Comparison of ENCODE assay signal across 28 mouse cellular contexts in the genomic region with DNA sequence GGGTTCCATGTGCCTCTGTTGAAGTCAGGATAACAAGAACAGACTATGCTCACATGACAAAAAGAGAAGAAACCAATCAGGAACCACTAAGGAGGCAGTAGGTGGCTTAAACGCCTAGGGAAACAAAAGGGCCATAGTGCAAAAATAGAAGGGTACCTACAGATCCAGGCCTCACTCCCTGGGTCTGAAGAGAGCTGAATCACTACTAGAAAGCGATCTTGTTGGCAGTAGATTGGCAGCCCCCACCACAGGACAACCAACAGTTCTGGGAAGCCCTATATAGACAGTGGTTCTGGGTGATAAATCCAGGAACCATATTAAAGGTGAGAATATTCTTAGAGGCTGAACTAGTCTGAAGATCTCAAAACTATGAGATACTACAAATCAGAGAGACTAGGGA.
"Had no signal": no experiment of that assay in that cellular context is flagged by ENCODE, and none has a peak within 500 bp of the region (broad histone marks: within the 10 kb centered on the region; RNA-seq: fewer than 3 reads in every experiment).

No protein-coding gene starts in this region.

- H3K27ac ChIP-seq: limb, embryonic 10.5 days; limb, embryonic 12.5 days; limb, embryonic 13.5 days; limb, embryonic 15.5 days; liver, embryonic 12.5 days; liver, embryonic 13.5 days; liver, embryonic 14.5 days; liver, embryonic 15.5 days; lung, embryonic 15.5 days; macrophage; midbrain, embryonic 10.5 days; midbrain, embryonic 12.5 days; midbrain, embryonic 13.5 days; midbrain, embryonic 15.5 days; neural tube, embryonic 12.5 days had no signal

- DNase-seq: left cerebral cortex, postnatal 4 days; liver; liver, embryonic 13.5 days; liver, postnatal 0 days; lung, adult 18-20 months; lung, adult 2 months; lung, embryonic 14.5 days; lung, postnatal 10 days; lung, postnatal 14 days; lung, postnatal 36 days; lung, postnatal 4 days; midbrain, embryonic 14.5 days had no signal

- H3K4me1 ChIP-seq: limb, embryonic 10.5 days; limb, embryonic 12.5 days; limb, embryonic 13.5 days; limb, embryonic 15.5 days; liver, embryonic 12.5 days; liver, embryonic 13.5 days; liver, embryonic 15.5 days; lung, embryonic 15.5 days; megakaryocyte, embryonic 14.5 days; midbrain, embryonic 10.5 days; midbrain, embryonic 12.5 days; midbrain, embryonic 13.5 days; midbrain, embryonic 15.5 days; neural tube, embryonic 12.5 days had no signal

- H3K9me3 ChIP-seq: limb, embryonic 10.5 days; limb, embryonic 12.5 days; limb, embryonic 13.5 days; limb, embryonic 15.5 days; liver, embryonic 15.5 days; lung, embryonic 15.5 days; midbrain, embryonic 10.5 days; midbrain, embryonic 12.5 days; midbrain, embryonic 13.5 days; midbrain, embryonic 15.5 days; neural tube, embryonic 12.5 days had no signal

- H3K4me3 ChIP-seq: limb, embryonic 10.5 days; limb, embryonic 12.5 days; limb, embryonic 13.5 days; limb, embryonic 15.5 days; liver, embryonic 12.5 days; liver, embryonic 13.5 days; liver, embryonic 15.5 days; lung, embryonic 15.5 days; megakaryocyte, embryonic 14.5 days; midbrain, embryonic 10.5 days; midbrain, embryonic 12.5 days; midbrain, embryonic 13.5 days; midbrain, embryonic 15.5 days; myocyte; neural tube, embryonic 12.5 days had no signal

- H3K27me3 ChIP-seq: limb, embryonic 12.5 days; limb, embryonic 13.5 days; limb, embryonic 15.5 days; liver, embryonic 12.5 days; liver, embryonic 13.5 days; liver, embryonic 15.5 days; lung, embryonic 15.5 days; megakaryocyte, embryonic 14.5 days; midbrain, embryonic 12.5 days; midbrain, embryonic 13.5 days; midbrain, embryonic 15.5 days; neural tube, embryonic 12.5 days had no signal

- H3K36me3 ChIP-seq: limb, embryonic 10.5 days; limb, embryonic 12.5 days; limb, embryonic 13.5 days; limb, embryonic 15.5 days; liver, embryonic 12.5 days; liver, embryonic 13.5 days; liver, embryonic 15.5 days; lung, embryonic 15.5 days; midbrain, embryonic 10.5 days; midbrain, embryonic 12.5 days; midbrain, embryonic 13.5 days; midbrain, embryonic 15.5 days; neural tube, embryonic 12.5 days had no signal
